Mouse (Mus musculus): ENCODE measurements around the gene Gm6268. TPM values are rescaled to one million over a fixed set of nuclear protein-coding genes. Genes with fewer than 3 reads are reported as not detected.

Gene Gm6268
- not detected in 2 replicates for polyA plus RNA-seq (2015; fragmentation: Nextera tagmentation; extraction: Ambion mirVana)

GRCm38 (mm10) chrX:36400980-36401379, at the start of gene Gm6268:
Gene Gm6268, plus strand, starts transcription at chrX:36401280.
- Histone ChIP-seq H3K9ac (ENCODE audit: low read depth, low read length) (no peak within 1 kb of the TSS), H3K4me3 (replicated peaks; ENCODE audit: low read depth, low read length) (no peak within 1 kb of the TSS), H3K4me2 (ENCODE audit: low read length) (no peak within 1 kb of the TSS), H3K9me3 (replicated peaks; ENCODE audit: low read length) (no peaks in the 10 kb centered on the region), H3K27ac (no peak within 1 kb of the TSS), H3K27me3 (ENCODE audit: insufficient read depth, low read length) (no peaks in the 10 kb centered on the region), H3K36me3 (ENCODE audit: insufficient read depth, low read length) (no peaks in the 10 kb centered on the region), H3K4me1 (replicated peaks; ENCODE audit: insufficient read depth, low read length) (no peaks in the 10 kb centered on the region)
- TF ChIP-seq CTCF (IDR thresholded peaks at IDR 0.05; ENCODE audit: low read depth), result no peak
- WGBS, result 93% methylated on average over 13 of the region's 13 CpGs
- ATAC-seq (replicated peaks; ENCODE audit: low FRiP score, low read depth) (no peak), DNase-seq (ENCODE audit: low spot score) (no peak)

GRCm38 (mm10) chrX:36352446-36352845, 48.6 kb upstream of the Gm6268 start:
- H3K27me3 ChIP-seq (ENCODE audit: insufficient read depth, low read length), result no peaks in the 10 kb centered on the region
- no peak overlapping the region for H3K4me2 ChIP-seq (ENCODE audit: low read length)
- H3K4me3 ChIP-seq (replicated peaks; ENCODE audit: low read depth, low read length), result no peak overlapping the region
- DNase-seq (ENCODE audit: low spot score) (peak; percentile 67), ATAC-seq (replicated peaks; ENCODE audit: low FRiP score, low read depth) (no peak)
- WGBS, result 43% methylated on average over 3 of the region's 3 CpGs
- peak; percentile 63 for TF ChIP-seq CTCF (IDR thresholded peaks at IDR 0.05; ENCODE audit: low read depth)
- H3K27ac ChIP-seq, result no peak overlapping the region
- H3K36me3 ChIP-seq (ENCODE audit: insufficient read depth, low read length), result no peaks in the 10 kb centered on the region
- H3K9ac ChIP-seq (ENCODE audit: low read depth, low read length), result no peak overlapping the region
- no peaks in the 10 kb centered on the region for H3K9me3 ChIP-seq (replicated peaks; ENCODE audit: low read length)
- H3K4me1 ChIP-seq (replicated peaks; ENCODE audit: insufficient read depth, low read length), result no peaks in the 10 kb centered on the region

GRCm38 (mm10) chrX:36385340-36385739, 15.7 kb upstream of the Gm6268 start:
- no peak overlapping the region for H3K9ac ChIP-seq (ENCODE audit: low read depth, low read length)
- ATAC-seq (replicated peaks; ENCODE audit: low FRiP score, low read depth), result no peak
- no peaks in the 10 kb centered on the region for H3K27me3 ChIP-seq (ENCODE audit: insufficient read depth, low read length)
- no peaks in the 10 kb centered on the region for H3K36me3 ChIP-seq (ENCODE audit: insufficient read depth, low read length)
- H3K4me3 ChIP-seq (replicated peaks; ENCODE audit: low read depth, low read length), result no peak overlapping the region
- H3K27ac ChIP-seq, result no peak overlapping the region
- H3K4me1 ChIP-seq (replicated peaks; ENCODE audit: insufficient read depth, low read length), result no peaks in the 10 kb centered on the region
- no peaks in the 10 kb centered on the region for H3K9me3 ChIP-seq (replicated peaks; ENCODE audit: low read length)
- H3K4me2 ChIP-seq (ENCODE audit: low read length), result no peak overlapping the region
- DNase-seq (ENCODE audit: low spot score), result no peak
- no peak for TF ChIP-seq CTCF (IDR thresholded peaks at IDR 0.05; ENCODE audit: low read depth)

- no peaks in the 10 kb centered on the region for H3K9me3 ChIP-seq (replicated peaks; ENCODE audit: low read length)
- H3K9ac ChIP-seq (ENCODE audit: low read depth, low read length), result no peak overlapping the region
- H3K4me3 ChIP-seq (replicated peaks; ENCODE audit: low read depth, low read length), result no peak overlapping the region
- ATAC-seq (replicated peaks; ENCODE audit: low FRiP score, low read depth) (no peak), DNase-seq (ENCODE audit: low spot score) (no peak)
- 64% methylated on average over 3 of the region's 3 CpGs for WGBS
- no peak overlapping the region for H3K27ac ChIP-seq
- H3K27me3 ChIP-seq (ENCODE audit: insufficient read depth, low read length), result no peaks in the 10 kb centered on the region
- H3K4me2 ChIP-seq (ENCODE audit: low read length), result no peak overlapping the region
- no peak for TF ChIP-seq CTCF (IDR thresholded peaks at IDR 0.05; ENCODE audit: low read depth)
- H3K4me1 ChIP-seq (replicated peaks; ENCODE audit: insufficient read depth, low read length), result no peaks in the 10 kb centered on the region
- no peaks in the 10 kb centered on the region for H3K36me3 ChIP-seq (ENCODE audit: insufficient read depth, low read length)
Observed at GRCm38 (mm10) chrX:36389971-36390370, 11.1 kb upstream of the Gm6268 start.

- Histone ChIP-seq H3K36me3 (ENCODE audit: insufficient read depth, low read length) (no peaks in the 10 kb centered on the region), H3K9me3 (replicated peaks; ENCODE audit: low read length) (no peaks in the 10 kb centered on the region), H3K4me3 (replicated peaks; ENCODE audit: low read depth, low read length) (no peak overlapping the region), H3K27ac (no peak overlapping the region), H3K9ac (ENCODE audit: low read depth, low read length) (no peak overlapping the region), H3K27me3 (ENCODE audit: insufficient read depth, low read length) (no peaks in the 10 kb centered on the region), H3K4me1 (replicated peaks; ENCODE audit: insufficient read depth, low read length) (no peaks in the 10 kb centered on the region), H3K4me2 (ENCODE audit: low read length) (no peak overlapping the region)
- DNase-seq (ENCODE audit: low spot score) (no peak), ATAC-seq (replicated peaks; ENCODE audit: low FRiP score, low read depth) (no peak)
- 48% methylated on average over 2 of the region's 2 CpGs for WGBS
- TF ChIP-seq CTCF (IDR thresholded peaks at IDR 0.05; ENCODE audit: low read depth), result no peak
Observed at GRCm38 (mm10) chrX:36390503-36390902, 10.6 kb upstream of the Gm6268 start.

- no peaks in the 10 kb centered on the region for H3K36me3 ChIP-seq (ENCODE audit: insufficient read depth, low read length)
- no peak overlapping the region for H3K27ac ChIP-seq
- no peaks in the 10 kb centered on the region for H3K27me3 ChIP-seq (ENCODE audit: insufficient read depth, low read length)
- H3K4me2 ChIP-seq (ENCODE audit: low read length), result no peak overlapping the region
- ATAC-seq (replicated peaks; ENCODE audit: low FRiP score, low read depth) (no peak), DNase-seq (ENCODE audit: low spot score) (no peak)
- H3K4me3 ChIP-seq (replicated peaks; ENCODE audit: low read depth, low read length), result no peak overlapping the region
- no peaks in the 10 kb centered on the region for H3K4me1 ChIP-seq (replicated peaks; ENCODE audit: insufficient read depth, low read length)
- no peaks in the 10 kb centered on the region for H3K9me3 ChIP-seq (replicated peaks; ENCODE audit: low read length)
- no peak for TF ChIP-seq CTCF (IDR thresholded peaks at IDR 0.05; ENCODE audit: low read depth)
- no peak overlapping the region for H3K9ac ChIP-seq (ENCODE audit: low read depth, low read length)
- 77% methylated on average over 6 of the region's 6 CpGs for WGBS
Observed at GRCm38 (mm10) chrX:36392672-36393071, 8.4 kb upstream of the Gm6268 start.

GRCm38 (mm10) chrX:36393279-36393678, 7.8 kb upstream of the Gm6268 start:
- Histone ChIP-seq H3K4me3 (replicated peaks; ENCODE audit: low read depth, low read length) (no peak overlapping the region), H3K9ac (ENCODE audit: low read depth, low read length) (no peak overlapping the region), H3K9me3 (replicated peaks; ENCODE audit: low read length) (no peaks in the 10 kb centered on the region), H3K36me3 (ENCODE audit: insufficient read depth, low read length) (no peaks in the 10 kb centered on the region), H3K4me2 (ENCODE audit: low read length) (no peak overlapping the region), H3K4me1 (replicated peaks; ENCODE audit: insufficient read depth, low read length) (no peaks in the 10 kb centered on the region), H3K27me3 (ENCODE audit: insufficient read depth, low read length) (no peaks in the 10 kb centered on the region), H3K27ac (no peak overlapping the region)
- peak; percentile 74 for DNase-seq (ENCODE audit: low spot score)
- WGBS, result 59% methylated on average over 6 of the region's 6 CpGs
- ATAC-seq (replicated peaks; ENCODE audit: low FRiP score, low read depth), result no peak
- peak; percentile 63 for TF ChIP-seq CTCF (IDR thresholded peaks at IDR 0.05; ENCODE audit: low read depth)
